Mouse (Mus musculus) CD4-positive, CD25-positive, alpha-beta regulatory T cell, adult 2 months (primary cell): Measurements from ENCODE around the gene Map3k5.

ENCODE experiments used
- DNase-seq: peaks from one replicate; pipeline ENCODE4 v3.0.0-alpha.2; 2012; ENCODE audit warnings: low read depth, low spot score

The Map3k5 gene

GRCm38 (mm10) chr10:20004786-20005185, 70.5 kb downstream of the Map3k5 start:
- DNase-seq: peak; percentile 21

- DNase-seq: peak; percentile 77
These were observed 71.2 kb downstream of the Map3k5 start for GRCm38 (mm10) chr10:20005491-20005952.

- DNase-seq: peak; percentile 32
These were observed 72.2 kb downstream of the Map3k5 start for GRCm38 (mm10) chr10:20006333-20007093.

- no peak for DNase-seq
These were observed 75.0 kb downstream of the Map3k5 start for GRCm38 (mm10) chr10:20009310-20009709.

GRCm38 (mm10) chr10:20010018-20010417, 75.7 kb downstream of the Map3k5 start:
- DNase-seq: no peak

- no peak for DNase-seq
These were observed 84.1 kb downstream of the Map3k5 start for GRCm38 (mm10) chr10:20018406-20018805.

GRCm38 (mm10) chr10:20018806-20019205, 84.5 kb downstream of the Map3k5 start:
- DNase-seq: no peak

- no peak for DNase-seq
These were observed 87.0 kb downstream of the Map3k5 start for GRCm38 (mm10) chr10:20021256-20021655.

GRCm38 (mm10) chr10:20021670-20022468, 87.6 kb downstream of the Map3k5 start:
- no peak for DNase-seq

- DNase-seq: no peak
These were observed 88.5 kb downstream of the Map3k5 start for GRCm38 (mm10) chr10:20022608-20023340.

- DNase-seq: no peak
These were observed 89.3 kb downstream of the Map3k5 start for GRCm38 (mm10) chr10:20023524-20023923.

- DNase-seq: no peak
These were observed 90.6 kb downstream of the Map3k5 start for GRCm38 (mm10) chr10:20024891-20025290.

- no peak for DNase-seq
These were observed 91.7 kb downstream of the Map3k5 start for GRCm38 (mm10) chr10:20025781-20026520.

- no peak for DNase-seq
These were observed 96.4 kb downstream of the Map3k5 start for GRCm38 (mm10) chr10:20030703-20031102.

GRCm38 (mm10) chr10:20031936-20032335, 97.7 kb downstream of the Map3k5 start:
- DNase-seq: no peak

GRCm38 (mm10) chr10:20036375-20036774, 102.1 kb downstream of the Map3k5 start:
- peak; percentile 16 for DNase-seq

GRCm38 (mm10) chr10:20036846-20037245, 102.6 kb downstream of the Map3k5 start:
- DNase-seq: no peak

GRCm38 (mm10) chr10:20039531-20039930, 105.3 kb downstream of the Map3k5 start:
- DNase-seq: no peak

GRCm38 (mm10) chr10:20040116-20040515, 105.8 kb downstream of the Map3k5 start:
- DNase-seq: no peak

- DNase-seq: peak; percentile 35
These were observed 106.4 kb downstream of the Map3k5 start for GRCm38 (mm10) chr10:20040677-20041076.

- DNase-seq: no peak
These were observed 107.8 kb downstream of the Map3k5 start for GRCm38 (mm10) chr10:20042081-20042480.
